In genomic region chr5:66415700-66416543, GRCm38 (mm10) we compare ENCODE assay signal across 16 mouse cellular contexts.
DNase-seq lines count a peak whose midpoint lies in the region; ATAC-seq and TF ChIP-seq lines count a peak whose summit lies in the region.
"Had no signal": no experiment of that assay in that cellular context is flagged by ENCODE, and none has a peak within 500 bp of the region (broad histone marks: within the 10 kb centered on the region; RNA-seq: fewer than 3 reads in every experiment).

No protein-coding gene starts in this region.

- 54% methylated on average over 7 of the region's 7 CpGs for WGBS in midbrain, embryonic 11.5 days
- WGBS in midbrain, embryonic 10.5 days: 67% methylated on average over 7 of the region's 7 CpGs
- 41% methylated on average over 7 of the region's 7 CpGs for WGBS in forebrain, embryonic 16.5 days
- whole genome bisulfite sequencing in hindbrain, postnatal 0 days: 41% methylated on average over 7 of the region's 7 CpGs
- WGBS in neural tube, embryonic 15.5 days: 35% methylated on average over 7 of the region's 7 CpGs

- ATAC-seq in midbrain, embryonic 11.5 days (ENCODE audit: low FRiP score): peak; percentile 56; the same call in 1 of the 2 replicates
- peak; percentile 71 for ATAC-seq in forebrain, embryonic 16.5 days
- no peak for ATAC-seq in hindbrain, postnatal 0 days
- ATAC-seq in neural tube, embryonic 15.5 days (ENCODE audit: low FRiP score): 0 out of 2 replicates have a peak, but pooled peaks have one; percentile 23

- H3K9ac ChIP-seq in midbrain, embryonic 11.5 days (ENCODE audit: low read length): no peak overlapping the region
- H3K9ac ChIP-seq in forebrain, embryonic 16.5 days (replicated peaks; ENCODE audit: low read depth, low read length): no peak overlapping the region
- H3K9ac ChIP-seq in hindbrain, postnatal 0 days (replicated peaks; ENCODE audit: low read length): no peak overlapping the region
- no peak overlapping the region for H3K9ac ChIP-seq in neural tube, embryonic 15.5 days (replicated peaks)
- H3K9ac ChIP-seq: heart, embryonic 15.5 days; limb, embryonic 12.5 days; liver, embryonic 15.5 days had no signal

- peak; percentile 89 for DNase-seq in midbrain, embryonic 11.5 days (ENCODE audit: low spot score, missing footprints)
- DNase-seq in midbrain, embryonic 10.5 days (ENCODE audit: low spot score): no peak
- peak; percentile 66 for DNase-seq in hindbrain, postnatal 0 days (ENCODE audit: low spot score)
- no peak for DNase-seq in layer of hippocampus, adult 11-12 months (ENCODE audit: low spot score)
- no peak for DNase-seq in cerebellum, postnatal 10 days
- DNase-seq: adrenal gland, adult 2 months; cerebellum, adult 18-20 months; kidney, adult 8-10 months; thymus, adult 2 months had no signal

- no peak overlapping the region for H3K4me2 ChIP-seq in midbrain, embryonic 11.5 days
- H3K4me2 ChIP-seq in forebrain, embryonic 16.5 days (ENCODE audit: low read length): no peak overlapping the region
- no peak overlapping the region for H3K4me2 ChIP-seq in hindbrain, postnatal 0 days (ENCODE audit: low read depth, low read length)
- no peak overlapping the region for H3K4me2 ChIP-seq in neural tube, embryonic 15.5 days
- H3K4me2 ChIP-seq: heart, embryonic 15.5 days; limb, embryonic 12.5 days; liver, embryonic 15.5 days had no signal

- TF ChIP-seq CTCF in hindbrain, postnatal 0 days (IDR thresholded peaks at IDR 0.05; ENCODE audit: low read depth): no peak

- peak overlapping the region; percentile 20; the same call in 1 of the 2 replicates for H3K27ac ChIP-seq in midbrain, embryonic 11.5 days (ENCODE audit: low read depth, low read length)
- H3K27ac ChIP-seq in midbrain, embryonic 10.5 days (replicated peaks): no peak overlapping the region; the same call in 1 of the 2 replicates
- peak overlapping the region; percentile 62; the same call in 1 of the 2 replicates for H3K27ac ChIP-seq in forebrain, embryonic 16.5 days (ENCODE audit: low read length)
- no peak overlapping the region for H3K27ac ChIP-seq in hindbrain, postnatal 0 days
- H3K27ac ChIP-seq in neural tube, embryonic 15.5 days (replicated peaks): peak overlapping the region; percentile 58; the same call in 1 of the 2 replicates
- H3K27ac ChIP-seq: heart, embryonic 15.5 days; left cerebral cortex, adult 2 months; limb, embryonic 12.5 days; liver, embryonic 15.5 days; macrophage had no signal

- no peaks in the 10 kb centered on the region for H3K9me3 ChIP-seq in midbrain, embryonic 11.5 days (ENCODE audit: control insufficient read depth, low read length)
- H3K9me3 ChIP-seq in midbrain, embryonic 10.5 days (replicated peaks): no peaks in the 10 kb centered on the region
- no peaks in the 10 kb centered on the region for H3K9me3 ChIP-seq in forebrain, embryonic 16.5 days (ENCODE audit: control insufficient read depth, low read length)
- H3K9me3 ChIP-seq in hindbrain, postnatal 0 days (ENCODE audit: low read length): no peaks in the 10 kb centered on the region
- H3K9me3 ChIP-seq in neural tube, embryonic 15.5 days (replicated peaks): no peaks in the 10 kb centered on the region
- H3K9me3 ChIP-seq: heart, embryonic 15.5 days; limb, embryonic 12.5 days; liver, embryonic 15.5 days had no signal

- no peaks in the 10 kb centered on the region for H3K27me3 ChIP-seq in midbrain, embryonic 11.5 days (ENCODE audit: control insufficient read depth, insufficient read depth, low read length)
- H3K27me3 ChIP-seq in midbrain, embryonic 10.5 days (ENCODE audit: low read depth, poor library complexity, severe bottlenecking): no peaks in the 10 kb centered on the region
- no peaks in the 10 kb centered on the region for H3K27me3 ChIP-seq in forebrain, embryonic 16.5 days (replicated peaks; ENCODE audit: control insufficient read depth, insufficient read depth, low read length)
- H3K27me3 ChIP-seq in hindbrain, postnatal 0 days (ENCODE audit: insufficient read depth, low read length): no peaks in the 10 kb centered on the region
- H3K27me3 ChIP-seq in neural tube, embryonic 15.5 days (replicated peaks): no peaks in the 10 kb centered on the region
- H3K27me3 ChIP-seq: heart, embryonic 15.5 days; limb, embryonic 12.5 days; liver, embryonic 15.5 days had no signal

- no peaks in the 10 kb centered on the region for H3K36me3 ChIP-seq in midbrain, embryonic 11.5 days (ENCODE audit: control insufficient read depth, insufficient read depth, low read length)
- H3K36me3 ChIP-seq in midbrain, embryonic 10.5 days: no peaks in the 10 kb centered on the region
- no peaks in the 10 kb centered on the region for H3K36me3 ChIP-seq in forebrain, embryonic 16.5 days (ENCODE audit: control insufficient read depth, insufficient read depth)
- H3K36me3 ChIP-seq in hindbrain, postnatal 0 days (ENCODE audit: insufficient read depth, low read length): no peaks in the 10 kb centered on the region
- no peaks in the 10 kb centered on the region for H3K36me3 ChIP-seq in neural tube, embryonic 15.5 days
- H3K36me3 ChIP-seq: heart, embryonic 15.5 days; limb, embryonic 12.5 days; liver, embryonic 15.5 days had no signal

- peaks cover 18% of the 10 kb centered on the region for H3K4me1 ChIP-seq in midbrain, embryonic 11.5 days (ENCODE audit: control insufficient read depth, insufficient read depth, low read length)
- H3K4me1 ChIP-seq in midbrain, embryonic 10.5 days: peaks cover 47% of the 10 kb centered on the region
- H3K4me1 ChIP-seq in forebrain, embryonic 16.5 days (replicated peaks; ENCODE audit: control insufficient read depth, insufficient read depth, low read length): peaks cover 21% of the 10 kb centered on the region
- H3K4me1 ChIP-seq in hindbrain, postnatal 0 days (ENCODE audit: insufficient read depth, low read length): 0 out of 2 replicates have a peak, but pooled peaks cover 8% of the 10 kb centered on the region
- H3K4me1 ChIP-seq in neural tube, embryonic 15.5 days: peaks cover 33% of the 10 kb centered on the region
- H3K4me1 ChIP-seq: liver, embryonic 15.5 days had no signal

- no peak overlapping the region for H3K4me3 ChIP-seq in midbrain, embryonic 11.5 days (ENCODE audit: low read depth, low read length)
- H3K4me3 ChIP-seq in midbrain, embryonic 10.5 days: no peak overlapping the region
- H3K4me3 ChIP-seq in forebrain, embryonic 16.5 days (replicated peaks; ENCODE audit: low read length): no peak overlapping the region
- H3K4me3 ChIP-seq in hindbrain, postnatal 0 days (ENCODE audit: low read length): no peak overlapping the region
- H3K4me3 ChIP-seq in neural tube, embryonic 15.5 days (replicated peaks): no peak overlapping the region
- H3K4me3 ChIP-seq: heart, embryonic 15.5 days; left cerebral cortex, adult 2 months; limb, embryonic 12.5 days; liver, embryonic 15.5 days had no signal

Comparison
In these comparisons a context has a peak if more than half of its experiments do, and no peak if none do; other contexts are left out.
1. DNase-seq: peak in midbrain, embryonic 11.5 days (single experiment) and hindbrain, postnatal 0 days (single experiment); none in midbrain, embryonic 10.5 days (single experiment), layer of hippocampus, adult 11-12 months (single experiment) and cerebellum, postnatal 10 days (0 of 2).
2. H3K27ac ChIP-seq: peak in midbrain, embryonic 11.5 days (single experiment), forebrain, embryonic 16.5 days (single experiment) and neural tube, embryonic 15.5 days (single experiment); none in midbrain, embryonic 10.5 days (single experiment) and hindbrain, postnatal 0 days (single experiment).